Comparison of ENCODE assay signal across 13 mouse cellular contexts in genomic region chr19:37815627-37816026, GRCm38 (mm10).
"Had no signal": no experiment of that assay in that cellular context is flagged by ENCODE, and none has a peak within 500 bp of the region (broad histone marks: within the 10 kb centered on the region; RNA-seq: fewer than 3 reads in every experiment).

No protein-coding gene starts in this region.

- H3K36me3 ChIP-seq: limb, embryonic 10.5 days; liver, embryonic 12.5 days; midbrain, embryonic 15.5 days; neural tube, embryonic 12.5 days had no signal

- H3K9me3 ChIP-seq: limb, embryonic 10.5 days; liver, embryonic 12.5 days; midbrain, embryonic 15.5 days; neural tube, embryonic 12.5 days had no signal

- H3K4me2 ChIP-seq: liver, embryonic 12.5 days; lung, embryonic 14.5 days; midbrain, embryonic 11.5 days; midbrain, embryonic 15.5 days; neural tube, embryonic 12.5 days had no signal

- H3K4me3 ChIP-seq: left cerebral cortex, adult 2 months; limb, embryonic 10.5 days; liver, embryonic 12.5 days; midbrain, embryonic 15.5 days; neural tube, embryonic 12.5 days had no signal

- ATAC-seq: intestine, embryonic 16.5 days; liver, embryonic 12.5 days; midbrain, embryonic 15.5 days had no signal

- DNase-seq: kidney, postnatal 14 days; lung, embryonic 14.5 days; lung, postnatal 10 days; lung, postnatal 4 days; right cerebral cortex, postnatal 14 days; thymus, postnatal 36 days had no signal

- H3K27ac ChIP-seq: left cerebral cortex, adult 2 months; limb, embryonic 10.5 days; liver, embryonic 12.5 days; midbrain, embryonic 15.5 days; neural tube, embryonic 12.5 days had no signal

- H3K9ac ChIP-seq: liver, embryonic 12.5 days; lung, embryonic 14.5 days; midbrain, embryonic 15.5 days; neural tube, embryonic 12.5 days had no signal

- H3K27me3 ChIP-seq: neural tube, embryonic 12.5 days had no signal

- H3K4me1 ChIP-seq: liver, embryonic 12.5 days; midbrain, embryonic 15.5 days had no signal
